Mouse (Mus musculus): Measurements from ENCODE around the gene Tspan7. TPM values are rescaled to one million over a fixed set of nuclear protein-coding genes. Genes with fewer than 3 reads are reported as not detected.

Gene Tspan7
- polyA plus RNA-seq, 1 experiment from 2014 or later: 46.5 TPM

DNA sequence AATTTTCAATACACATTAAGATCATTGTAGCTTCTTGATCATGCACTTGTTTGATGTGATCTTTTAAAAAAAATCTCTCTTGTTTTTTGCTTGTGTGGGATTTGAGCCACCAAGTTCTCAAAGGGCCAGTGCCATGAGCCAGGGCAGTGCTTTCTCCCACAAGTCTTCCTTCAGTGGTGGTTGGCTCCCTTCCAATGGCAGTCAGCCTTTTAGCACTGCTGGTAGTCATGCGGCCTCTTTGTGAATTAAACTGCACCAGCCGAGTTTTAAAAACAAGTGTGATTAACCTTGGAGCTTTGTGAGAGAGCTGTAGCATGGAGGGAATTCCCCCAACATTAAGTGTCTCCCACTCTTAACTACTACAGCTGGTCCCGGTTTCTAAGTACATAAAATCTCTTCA lies 89.6 kb downstream of the Tspan7 start:
- DNase-seq (ENCODE audit: low spot score): no peak
- no peak overlapping the region for H3K27ac ChIP-seq
- 77% methylated on average over 3 of the region's 3 CpGs for WGBS
- no peak overlapping the region for H3K4me3 ChIP-seq
- H3K27me3 ChIP-seq (ENCODE audit: low read depth, poor library complexity, severe bottlenecking): 0 out of 2 replicates have a peak, but pooled peaks cover under 1% of the 10 kb centered on the region
- no peaks in the 10 kb centered on the region for H3K36me3 ChIP-seq
- no peaks in the 10 kb centered on the region for H3K9me3 ChIP-seq (replicated peaks)
- H3K4me1 ChIP-seq: no peaks in the 10 kb centered on the region

DNA sequence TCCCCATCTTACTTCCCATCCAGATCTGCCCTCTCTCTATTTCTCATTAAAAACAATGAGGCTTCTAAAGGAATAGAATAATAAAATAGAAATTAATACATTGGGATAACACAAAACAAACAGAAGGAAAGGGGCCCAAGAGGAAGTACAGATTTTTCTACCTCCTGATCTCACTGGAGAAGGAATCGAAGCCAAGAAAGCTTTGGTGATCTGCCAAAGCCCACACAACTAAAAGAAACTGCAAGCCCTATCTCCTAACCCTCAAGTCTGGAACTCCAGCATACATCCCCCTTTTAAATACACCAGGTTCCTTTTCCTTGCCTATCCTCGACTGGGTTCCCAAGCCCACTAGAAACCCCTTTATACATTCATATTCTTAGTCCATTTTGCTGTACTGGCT lies 90.4 kb downstream of the Tspan7 start:
- DNase-seq (ENCODE audit: low spot score): no peak
- 86% methylated on average over 2 of the region's 2 CpGs for WGBS

GRCm38 (mm10) chrX:10576349-10576748 lies 91.4 kb downstream of the Tspan7 start:
- WGBS: 91% methylated on average over 4 of the region's 4 CpGs
- H3K4me3 ChIP-seq: no peak overlapping the region
- DNase-seq (ENCODE audit: low spot score): no peak
- no peak overlapping the region for H3K27ac ChIP-seq
- no peaks in the 10 kb centered on the region for H3K36me3 ChIP-seq
- H3K9me3 ChIP-seq (replicated peaks): no peaks in the 10 kb centered on the region
- no peaks in the 10 kb centered on the region for H3K4me1 ChIP-seq
- no peaks in the 10 kb centered on the region for H3K27me3 ChIP-seq (ENCODE audit: low read depth, poor library complexity, severe bottlenecking)

More for the DNA sequence above, 90.4 kb downstream of the Tspan7 start:
- Histone ChIP-seq H3K9me3 (replicated peaks) (no peaks in the 10 kb centered on the region), H3K36me3 (no peaks in the 10 kb centered on the region), H3K27ac (no peak overlapping the region), H3K4me3 (no peak overlapping the region), H3K4me1 (no peaks in the 10 kb centered on the region), H3K27me3 (ENCODE audit: low read depth, poor library complexity, severe bottlenecking) (no peaks in the 10 kb centered on the region)

DNA sequence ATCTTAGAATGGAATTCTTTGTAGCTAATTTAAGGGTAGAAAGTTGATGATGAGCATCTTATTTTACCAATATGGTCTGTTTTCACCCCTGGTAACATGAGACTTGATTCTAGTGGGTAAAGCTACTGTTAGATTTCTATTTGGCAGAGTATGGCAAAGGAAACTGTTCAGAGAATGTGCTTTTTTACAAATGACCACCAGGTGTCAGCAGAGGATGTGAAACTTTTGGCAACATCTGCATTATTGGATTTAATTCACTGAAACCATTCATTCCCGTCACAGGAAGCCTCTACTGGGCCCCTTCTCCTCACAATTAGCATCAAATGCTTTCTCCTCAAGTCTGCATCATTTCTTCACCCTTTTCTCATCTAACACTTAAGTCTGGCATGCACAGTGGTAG lies 92.4 kb downstream of the Tspan7 start:
- Histone ChIP-seq H3K4me1 (no peaks in the 10 kb centered on the region), H3K27me3 (ENCODE audit: low read depth, poor library complexity, severe bottlenecking) (0 out of 2 replicates have a peak, but pooled peaks cover 5% of the 10 kb centered on the region), H3K36me3 (no peaks in the 10 kb centered on the region), H3K4me3 (no peak overlapping the region), H3K27ac (no peak overlapping the region), H3K9me3 (replicated peaks) (no peaks in the 10 kb centered on the region)
- no peak for DNase-seq (ENCODE audit: low spot score)
- WGBS: 36% methylated on average over 1 of the region's 1 CpGs

GRCm38 (mm10) chrX:10582731-10583130 lies 97.8 kb downstream of the Tspan7 start:
- 0 out of 2 replicates have a peak, but pooled peaks cover 12% of the 10 kb centered on the region for H3K27me3 ChIP-seq (ENCODE audit: low read depth, poor library complexity, severe bottlenecking)
- H3K4me3 ChIP-seq: no peak overlapping the region
- WGBS: 86% methylated on average over 4 of the region's 4 CpGs
- no peaks in the 10 kb centered on the region for H3K4me1 ChIP-seq
- no peaks in the 10 kb centered on the region for H3K36me3 ChIP-seq
- no peaks in the 10 kb centered on the region for H3K9me3 ChIP-seq (replicated peaks)
- DNase-seq (ENCODE audit: low spot score): no peak
- no peak overlapping the region for H3K27ac ChIP-seq

- Histone ChIP-seq H3K4me3 (no peak overlapping the region), H3K27me3 (ENCODE audit: low read depth, poor library complexity, severe bottlenecking) (0 out of 2 replicates have a peak, but pooled peaks cover 3% of the 10 kb centered on the region), H3K27ac (no peak overlapping the region), H3K4me1 (no peaks in the 10 kb centered on the region), H3K9me3 (replicated peaks) (no peaks in the 10 kb centered on the region), H3K36me3 (no peaks in the 10 kb centered on the region)
- 67% methylated on average over 3 of the region's 3 CpGs for WGBS
- no peak for DNase-seq (ENCODE audit: low spot score)
These were observed 107.3 kb downstream of the Tspan7 start for GRCm38 (mm10) chrX:10592244-10592643.

- no peaks in the 10 kb centered on the region for H3K4me1 ChIP-seq
- no peak for DNase-seq (ENCODE audit: low spot score)
- H3K4me3 ChIP-seq: no peak overlapping the region
- 0 out of 2 replicates have a peak, but pooled peaks cover 3% of the 10 kb centered on the region for H3K27me3 ChIP-seq (ENCODE audit: low read depth, poor library complexity, severe bottlenecking)
- H3K27ac ChIP-seq: no peak overlapping the region
- 96% methylated on average over 7 of the region's 7 CpGs for WGBS
- H3K36me3 ChIP-seq: no peaks in the 10 kb centered on the region
- H3K9me3 ChIP-seq (replicated peaks): no peaks in the 10 kb centered on the region
These were observed 108.6 kb downstream of the Tspan7 start for GRCm38 (mm10) chrX:10593561-10593960.

DNA sequence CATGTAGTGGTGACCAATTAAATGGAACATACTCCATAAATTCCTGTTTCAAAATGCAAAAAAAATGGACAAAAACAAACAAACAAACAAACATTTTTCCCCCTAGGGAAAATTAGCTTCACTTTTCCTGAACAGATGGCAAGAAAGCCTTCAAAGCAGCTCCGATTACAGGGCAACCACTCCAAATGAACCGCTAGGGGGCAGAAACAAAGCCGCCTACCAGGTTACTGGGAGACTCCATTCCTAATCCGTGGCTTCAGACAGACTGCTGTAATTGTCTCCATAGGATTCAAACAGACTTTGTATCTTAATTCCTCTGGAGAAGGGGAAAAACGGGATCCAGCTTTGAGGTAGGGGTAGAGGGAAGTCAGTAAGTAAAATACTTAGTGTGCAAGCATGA lies 132.2 kb downstream of the Tspan7 start:
- peaks cover 10% of the 10 kb centered on the region for H3K27me3 ChIP-seq (ENCODE audit: low read depth, poor library complexity, severe bottlenecking)
- peak; percentile 34 for DNase-seq (ENCODE audit: low spot score)
- H3K4me3 ChIP-seq: no peak overlapping the region
- H3K36me3 ChIP-seq: no peaks in the 10 kb centered on the region
- WGBS: 12% methylated on average over 5 of the region's 5 CpGs
- H3K9me3 ChIP-seq (replicated peaks): no peaks in the 10 kb centered on the region
- H3K4me1 ChIP-seq: no peaks in the 10 kb centered on the region
- H3K27ac ChIP-seq: no peak overlapping the region

DNA sequence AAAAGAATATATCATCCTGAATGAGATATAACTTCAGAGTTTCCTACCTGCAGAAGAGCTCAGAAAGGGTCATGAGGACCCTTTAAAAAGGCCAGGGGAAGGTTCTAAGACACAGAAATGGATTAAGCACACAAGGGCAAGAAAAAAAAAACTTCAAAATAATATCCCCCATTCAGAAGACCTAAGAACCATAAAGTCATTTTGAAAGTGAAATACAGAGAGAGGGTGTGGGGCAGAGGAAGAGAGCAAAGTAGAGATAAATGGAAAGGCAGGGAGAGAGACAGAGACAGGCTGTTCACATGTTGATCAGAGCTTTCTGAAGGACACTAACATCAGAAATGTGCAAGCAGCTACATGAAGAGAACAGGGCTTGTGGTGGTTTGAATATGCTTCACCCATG lies 156.1 kb downstream of the Tspan7 start:
- H3K9me3 ChIP-seq (replicated peaks): no peaks in the 10 kb centered on the region
- H3K27me3 ChIP-seq (ENCODE audit: low read depth, poor library complexity, severe bottlenecking): no peaks in the 10 kb centered on the region
- no peaks in the 10 kb centered on the region for H3K4me1 ChIP-seq
- H3K27ac ChIP-seq: no peak overlapping the region
- H3K36me3 ChIP-seq: no peaks in the 10 kb centered on the region
- H3K4me3 ChIP-seq: no peak overlapping the region
- no peak for DNase-seq (ENCODE audit: low spot score)

Other genes starting within 250 kb of the Tspan7 start
- not detected in 2 replicates for gene Otc, start 232.9 kb upstream of the Tspan7 start, polyA plus RNA-seq (2016; fragmentation: Nextera tagmentation; extraction: Ambion mirVana)
- 21.9 and 26.1 TPM in 2 replicates for gene Mid1ip1, start 229.9 kb downstream of the Tspan7 start, polyA plus RNA-seq (2016; fragmentation: Nextera tagmentation; extraction: Ambion mirVana)

Measured in limb, embryonic 10.5 days (tissue).